Mouse (Mus musculus) intestine, embryonic 14.5 days (tissue): ENCODE results near the gene Gm28048. TPM values are rescaled to one million over a fixed set of nuclear protein-coding genes. Genes with fewer than 3 reads are reported as not detected.

Source experiments
- ATAC-seq: fragments of 200-750 bp; cut with Nextera tagmentation; replicated peaks from 2 replicates; pipeline ENCODE4 v1.8.0; 2017; ENCODE audit warnings: low read depth, moderate number of reproducible peaks, moderate TSS enrichment, moderate library complexity; ENCODE audit not compliant: low FRiP score, low TSS enrichment
- DNase-seq: peaks from one replicate; pipeline ENCODE4 v3.0.0-alpha.2; 2018; ENCODE audit warnings: low spot score
- H3K27ac ChIP-seq: fragments of 300-500 bp; sonication (generic); 2 replicates; pipeline ENCODE4 v1.5.1; 2014; ENCODE audit warnings: low read depth, mild to moderate bottlenecking, control low read depth
- H3K27me3 ChIP-seq: fragments of 300-500 bp; sonication (generic); replicated peaks from 2 replicates; pipeline ENCODE4 v1.6.1; 2014; ENCODE audit warnings: low read length, control low read depth; ENCODE audit not compliant: control insufficient read depth, insufficient read depth
- H3K36me3 ChIP-seq: fragments of 300-500 bp; sonication (generic); 2 replicates; pipeline ENCODE4 v1.6.1; 2014; ENCODE audit warnings: low read length, control low read depth; ENCODE audit not compliant: control insufficient read depth, insufficient read depth
- H3K4me1 ChIP-seq: fragments of 300-500 bp; sonication (generic); replicated peaks from 2 replicates; pipeline ENCODE4 v1.6.1; 2014; ENCODE audit warnings: low read length, control low read depth, mixed read lengths; ENCODE audit not compliant: control insufficient read depth, insufficient read depth
- H3K4me2 ChIP-seq: fragments of 300-500 bp; sonication (generic); 2 replicates; pipeline ENCODE4 v1.6.1; 2014; ENCODE audit warnings: low read length
- H3K4me3 ChIP-seq: fragments of 300-500 bp; sonication (generic); 2 replicates; pipeline ENCODE4 v1.5.1; 2014; ENCODE audit warnings: low read depth, low read length, control low read depth, mixed read lengths
- H3K9ac ChIP-seq: fragments of 300-500 bp; sonication (generic); 2 replicates; pipeline ENCODE4 v1.6.1; 2014; ENCODE audit warnings: mild to moderate bottlenecking, low read length
- H3K9me3 ChIP-seq: fragments of 300-500 bp; sonication (generic); 2 replicates; pipeline ENCODE4 v1.6.1; 2016; ENCODE audit warnings: low read length, control low read depth; ENCODE audit not compliant: control insufficient read depth
- WGBS: fragments of 180-500 bp; shearing (Covaris S2); extraction: QIAGEN DNeasy Blood & Tissue Kit; methylation state at CpG from one replicate; pipeline ENCODE4 v1.1.7; 2014; 5-methylcytosine and 5-hydroxymethylcytosine counted together
- polyA plus RNA-seq: library from polyadenylated mRNA; unstranded; fragments of >200 nt; fragmentation: Nextera tagmentation; extraction: Ambion mirVana; gene quantifications from 2 replicates; pipeline ENCODE4 v1.2.1, GENCODE M21; 2014

The Gm28048 gene
- polyA plus RNA-seq, 1 experiment from 2014 or later, result 16.0 TPM

GRCm38 (mm10) chr11:22824049-22824705, 157.7 kb downstream of the Gm28048 start:
- Histone ChIP-seq H3K4me1 (no peaks in the 10 kb centered on the region), H3K36me3 (no peaks in the 10 kb centered on the region), H3K4me2 (no peak overlapping the region), H3K4me3 (no peak overlapping the region), H3K9ac (no peak overlapping the region), H3K27ac (no peak overlapping the region), H3K9me3 (no peaks in the 10 kb centered on the region), H3K27me3 (no peaks in the 10 kb centered on the region)
- 78% methylated on average over 9 of the region's 9 CpGs for WGBS
- ATAC-seq (no peak), DNase-seq (no peak)

- Histone ChIP-seq H3K27ac (no peak overlapping the region), H3K4me2 (no peak overlapping the region), H3K27me3 (no peaks in the 10 kb centered on the region), H3K9ac (no peak overlapping the region), H3K4me3 (no peak overlapping the region), H3K4me1 (no peaks in the 10 kb centered on the region), H3K36me3 (no peaks in the 10 kb centered on the region), H3K9me3 (no peaks in the 10 kb centered on the region)
- DNase-seq, result no peak
- no peak for ATAC-seq
- 82% methylated on average over 3 of the region's 3 CpGs for WGBS
These were observed 160.6 kb downstream of the Gm28048 start for GRCm38 (mm10) chr11:22821243-22821642.

DNA sequence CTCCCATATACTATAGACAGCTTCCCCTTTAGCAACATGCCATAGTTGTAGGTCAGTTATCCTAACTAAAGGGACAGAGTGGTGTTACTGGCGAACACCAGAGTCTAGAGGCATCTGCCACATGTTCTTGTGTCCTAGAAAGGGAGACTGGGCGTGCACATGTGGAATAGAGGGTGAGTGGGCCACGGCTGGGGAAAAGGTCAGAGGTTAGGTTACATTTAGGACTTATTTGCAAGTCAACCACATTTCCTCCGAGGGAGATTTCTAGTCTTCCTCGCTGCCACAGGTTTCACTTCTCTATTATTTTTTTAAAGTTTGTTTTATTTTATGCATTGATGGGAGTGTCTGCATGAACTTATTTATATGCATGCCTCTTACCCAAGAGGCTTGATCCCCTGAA, 163.5 kb downstream of the Gm28048 start:
- DNase-seq (no peak), ATAC-seq (no peak)
- H3K4me2 ChIP-seq, result no peak overlapping the region
- 76% methylated on average over 5 of the region's 5 CpGs for WGBS
- H3K4me1 ChIP-seq, result no peaks in the 10 kb centered on the region
- no peak overlapping the region for H3K27ac ChIP-seq
- H3K9me3 ChIP-seq, result no peaks in the 10 kb centered on the region
- no peaks in the 10 kb centered on the region for H3K36me3 ChIP-seq
- no peak overlapping the region for H3K4me3 ChIP-seq
- no peaks in the 10 kb centered on the region for H3K27me3 ChIP-seq
- H3K9ac ChIP-seq, result no peak overlapping the region

- no peak overlapping the region for H3K27ac ChIP-seq
- H3K36me3 ChIP-seq, result no peaks in the 10 kb centered on the region
- no peak overlapping the region for H3K4me2 ChIP-seq
- no peak overlapping the region for H3K4me3 ChIP-seq
- DNase-seq (no peak), ATAC-seq (no peak)
- no peak overlapping the region for H3K9ac ChIP-seq
- no peaks in the 10 kb centered on the region for H3K27me3 ChIP-seq
- H3K4me1 ChIP-seq, result no peaks in the 10 kb centered on the region
- H3K9me3 ChIP-seq, result no peaks in the 10 kb centered on the region
- WGBS, result 81% methylated on average over 7 of the region's 7 CpGs
These were observed 166.0 kb downstream of the Gm28048 start for GRCm38 (mm10) chr11:22815877-22816276.

GRCm38 (mm10) chr11:22815143-22815542, 166.7 kb downstream of the Gm28048 start:
- Histone ChIP-seq H3K4me3 (no peak overlapping the region), H3K27ac (no peak overlapping the region), H3K36me3 (no peaks in the 10 kb centered on the region), H3K27me3 (no peaks in the 10 kb centered on the region), H3K9me3 (no peaks in the 10 kb centered on the region), H3K4me1 (no peaks in the 10 kb centered on the region), H3K4me2 (no peak overlapping the region), H3K9ac (no peak overlapping the region)
- ATAC-seq (no peak), DNase-seq (no peak)

DNA sequence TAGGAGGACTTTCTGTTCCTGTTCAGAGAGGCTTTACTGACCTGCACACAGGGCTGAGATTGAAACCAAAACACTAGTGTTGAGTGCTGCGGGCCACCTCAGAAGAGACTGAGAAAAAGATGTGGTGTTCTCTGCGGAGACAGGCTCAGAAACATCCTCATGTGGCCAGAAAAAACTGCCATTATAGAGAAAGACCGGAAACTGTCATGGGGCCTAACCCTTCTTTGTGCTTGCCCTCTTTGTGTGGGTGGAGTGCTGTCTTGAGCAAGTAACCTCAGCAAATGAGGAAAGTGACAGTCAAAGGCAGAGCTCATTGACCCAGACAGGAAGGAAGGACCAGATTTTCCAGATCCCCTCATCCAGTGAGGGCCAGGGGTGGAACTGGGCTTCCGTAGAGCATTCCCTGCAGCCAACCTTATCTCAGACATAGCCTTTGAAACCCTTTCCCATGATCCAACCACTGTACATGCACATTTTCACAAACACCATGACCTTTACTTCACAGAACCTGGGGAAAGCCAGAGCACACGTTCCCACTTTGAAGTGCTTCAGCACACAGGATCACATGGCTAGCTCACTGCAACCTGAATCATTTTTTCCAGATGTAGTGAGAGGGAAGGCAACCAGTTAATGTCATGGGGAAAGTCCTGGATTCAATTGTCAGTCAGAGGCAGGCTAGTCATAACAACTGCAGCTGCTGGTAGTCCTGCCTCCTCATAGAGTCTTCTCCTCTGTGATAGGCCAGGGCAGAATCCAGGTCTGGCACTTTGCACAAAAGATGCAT, 167.8 kb downstream of the Gm28048 start:
- WGBS, result 78% methylated on average over 5 of the region's 5 CpGs
- H3K4me1 ChIP-seq, result no peaks in the 10 kb centered on the region
- H3K4me2 ChIP-seq, result no peak overlapping the region
- no peak overlapping the region for H3K9ac ChIP-seq
- H3K9me3 ChIP-seq, result no peaks in the 10 kb centered on the region
- H3K4me3 ChIP-seq, result no peak overlapping the region
- no peak overlapping the region for H3K27ac ChIP-seq
- no peak for DNase-seq
- H3K36me3 ChIP-seq, result no peaks in the 10 kb centered on the region
- no peaks in the 10 kb centered on the region for H3K27me3 ChIP-seq
- no peak for ATAC-seq

DNA sequence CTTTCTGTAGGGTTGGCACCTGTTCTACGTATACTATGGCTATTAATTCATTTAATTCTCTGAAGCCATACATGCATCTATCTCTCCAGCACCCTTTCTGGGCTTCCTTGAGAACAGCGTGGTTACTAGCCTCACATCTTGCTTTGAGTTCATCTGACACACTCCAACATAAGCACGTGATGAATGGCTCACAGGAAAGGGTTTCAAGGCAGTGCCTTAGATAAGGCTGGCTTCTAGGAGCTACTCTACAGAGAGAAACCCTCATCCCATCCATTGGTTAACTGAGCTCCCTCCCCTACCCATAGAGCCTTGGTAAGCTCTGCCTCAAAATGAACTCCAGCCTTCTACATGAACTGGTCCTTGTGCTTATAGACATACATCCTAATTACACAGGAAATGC, 168.5 kb downstream of the Gm28048 start:
- Histone ChIP-seq H3K27me3 (no peaks in the 10 kb centered on the region), H3K36me3 (no peaks in the 10 kb centered on the region), H3K4me1 (no peaks in the 10 kb centered on the region), H3K27ac (no peak overlapping the region), H3K4me3 (no peak overlapping the region), H3K4me2 (no peak overlapping the region), H3K9me3 (no peaks in the 10 kb centered on the region), H3K9ac (no peak overlapping the region)
- ATAC-seq, result no peak
- DNase-seq, result no peak
- WGBS, result 83% methylated on average over 3 of the region's 3 CpGs

- H3K9ac ChIP-seq, result no peak overlapping the region
- H3K4me3 ChIP-seq, result no peak overlapping the region
- H3K36me3 ChIP-seq, result no peaks in the 10 kb centered on the region
- ATAC-seq, result no peak
- H3K27me3 ChIP-seq, result no peaks in the 10 kb centered on the region
- no peak overlapping the region for H3K4me2 ChIP-seq
- WGBS, result 91% methylated on average over 3 of the region's 3 CpGs
- no peak overlapping the region for H3K27ac ChIP-seq
- H3K4me1 ChIP-seq, result no peaks in the 10 kb centered on the region
- DNase-seq, result no peak
- no peaks in the 10 kb centered on the region for H3K9me3 ChIP-seq
These were observed 170.5 kb downstream of the Gm28048 start for GRCm38 (mm10) chr11:22811413-22811812.
